Mouse (Mus musculus) bone marrow macrophage, adult 2 months (primary cell): ENCODE data around the gene G3bp1.

Source experiments
- CTCF ChIP-seq: IDR thresholded peaks from 2 replicates; pipeline ENCODE4 v1.5.1; 2012; ENCODE audit warnings: low read depth, mild to moderate bottlenecking, low read length, moderate library complexity
- POLR2A ChIP-seq: IDR thresholded peaks from 2 replicates; pipeline ENCODE4 v1.6.1; 2012; ENCODE audit warnings: mild to moderate bottlenecking, low read depth, low read length, borderline replicate concordance

DNA sequence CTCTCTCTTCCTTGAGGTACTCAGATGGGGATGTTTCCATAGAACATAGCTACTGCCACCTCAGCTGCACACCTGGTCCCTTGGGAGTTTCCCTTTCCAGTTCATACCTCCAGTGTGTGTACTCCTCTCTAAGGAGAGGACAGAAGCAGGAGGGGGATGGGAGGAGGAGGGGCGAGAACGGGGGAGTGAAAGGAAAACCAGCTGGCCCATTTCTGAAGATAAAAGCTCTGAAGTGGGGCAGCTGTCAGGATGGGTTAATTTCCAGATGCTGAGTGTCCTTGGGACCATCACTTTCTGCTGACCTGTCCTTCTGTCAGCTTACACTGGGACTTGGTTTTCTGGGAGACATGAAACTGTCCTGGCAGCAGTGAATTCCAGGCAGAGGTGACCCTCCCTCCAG is 65.3 kb downstream of the G3bp1 start:
- TF ChIP-seq CTCF (no peak), POLR2A (no peak)
